Mouse (Mus musculus) olfactory bulb, adult 2 months (tissue): Measurements from ENCODE around the gene Prdx5.
"Not testable (repeated sequence)": the region's sequence is repeated elsewhere in the genome, so short reads cannot be mapped to it uniquely, and the experiment has no call there.

Experiments
- CTCF ChIP-seq: fragments of 200-500 bp; IDR thresholded peaks from 2 replicates; pipeline ENCODE4 v1.5.1; 2012; ENCODE audit warnings: low read depth, mild to moderate bottlenecking, low read length, moderate library complexity; ENCODE audit not compliant: insufficient read depth
- POLR2A ChIP-seq: fragments of 200-500 bp; IDR thresholded peaks from 2 replicates; pipeline ENCODE4 v1.6.1; 2012; ENCODE audit warnings: mild to moderate bottlenecking, low read depth, low read length, moderate library complexity; ENCODE audit not compliant: insufficient read depth

DNA sequence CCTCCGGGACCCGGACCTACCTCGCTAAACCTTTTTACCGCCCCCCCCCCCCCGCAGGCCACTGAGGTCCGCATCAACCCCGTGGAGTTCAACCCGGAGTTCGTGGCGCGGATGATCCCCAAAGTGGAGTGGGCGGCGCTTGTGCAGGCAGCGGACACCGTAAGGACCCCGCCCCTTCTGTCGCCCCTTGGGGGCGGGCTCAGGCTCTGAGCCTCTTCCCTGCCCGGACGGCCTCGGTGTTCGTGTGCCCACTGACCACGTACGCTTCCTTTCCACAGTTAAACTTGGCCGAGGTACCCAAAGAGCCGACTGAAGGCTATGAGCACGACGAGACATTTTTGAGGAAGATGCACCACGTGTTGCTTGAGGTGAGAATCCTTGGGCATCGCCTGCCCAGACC is 400 bp upstream of the Prdx5 start:
- not testable (repeated sequence) for TF ChIP-seq POLR2A, CTCF
